Comparison of ENCODE assay signal across 14 mouse cellular contexts in the genomic region with DNA sequence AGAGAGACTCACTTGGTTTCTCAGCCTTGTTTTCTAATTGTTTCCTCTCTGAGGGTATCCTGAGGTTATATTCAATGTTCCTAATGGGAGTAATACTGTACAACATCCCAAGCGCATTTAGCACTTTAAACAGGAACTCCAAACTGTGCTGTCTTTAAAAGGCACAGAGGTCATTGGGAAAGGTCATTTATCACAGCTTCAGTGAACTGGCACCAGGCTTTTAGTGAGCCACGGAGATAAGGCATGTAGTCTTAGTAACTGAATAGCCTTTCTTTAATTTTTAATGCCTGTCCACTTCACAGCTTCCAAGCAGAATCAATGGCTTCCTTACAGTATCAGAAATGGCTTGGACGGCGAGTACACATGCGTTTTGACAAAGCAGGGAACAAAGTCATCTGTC.
"Had no signal": no experiment of that assay in that cellular context is flagged by ENCODE, and none has a peak within 500 bp of the region (broad histone marks: within the 10 kb centered on the region; RNA-seq: fewer than 3 reads in every experiment).

No protein-coding gene starts in this region.

- H3K36me3 ChIP-seq: midbrain, embryonic 12.5 days; neural tube, embryonic 15.5 days had no signal

- H3K4me1 ChIP-seq: megakaryocyte, embryonic 14.5 days had no signal

- H3K4me3 ChIP-seq: megakaryocyte, embryonic 14.5 days; midbrain, embryonic 12.5 days; neural tube, embryonic 15.5 days had no signal

- H3K27me3 ChIP-seq: megakaryocyte, embryonic 14.5 days; midbrain, embryonic 12.5 days; neural tube, embryonic 15.5 days had no signal

- DNase-seq: kidney, adult 9 months; kidney, postnatal 36 days; layer of hippocampus, postnatal 36 days; liver; lung, adult 18-20 months; right cerebral cortex, postnatal 4 days; spleen, adult 18-20 months; thymus, adult 2 months; thymus, postnatal 25 days had no signal

- ATAC-seq: intestine, embryonic 16.5 days had no signal

- H3K27ac ChIP-seq: liver, embryonic 14.5 days; neural tube, embryonic 15.5 days had no signal

- H3K9ac ChIP-seq: liver, embryonic 14.5 days; midbrain, embryonic 12.5 days; neural tube, embryonic 15.5 days had no signal

- H3K4me2 ChIP-seq: midbrain, embryonic 12.5 days; neural tube, embryonic 15.5 days had no signal

- H3K9me3 ChIP-seq: megakaryocyte, embryonic 14.5 days; midbrain, embryonic 12.5 days; neural tube, embryonic 15.5 days had no signal
